Mouse (Mus musculus) midbrain, embryonic 13.5 days (tissue): ENCODE measurements around the gene Eps8l3. TPM values are rescaled to one million over a fixed set of nuclear protein-coding genes. Genes with fewer than 3 reads are reported as not detected.

Experiments
- ATAC-seq: fragments of 200-750 bp; cut with Nextera tagmentation; 2 replicates; pipeline ENCODE4 v1.8.0; 2017; ENCODE audit warnings: mild to moderate bottlenecking, moderate TSS enrichment, moderate library complexity
- H3K27ac ChIP-seq: fragments of 300-500 bp; sonication (generic); 2 replicates; pipeline ENCODE4 v1.5.1; 2015; ENCODE audit warnings: inconsistent platforms, mild to moderate bottlenecking, moderate library complexity
- H3K27me3 ChIP-seq: fragments of 300-500 bp; sonication (generic); 2 replicates; pipeline ENCODE4 v1.6.1; 2015; ENCODE audit warnings: mild to moderate bottlenecking, inconsistent platforms
- H3K36me3 ChIP-seq: fragments of 300-500 bp; sonication (generic); 2 replicates; pipeline ENCODE4 v1.6.1; 2015; ENCODE audit warnings: mild to moderate bottlenecking, inconsistent platforms
- H3K4me1 ChIP-seq: fragments of 300-500 bp; sonication (generic); replicated peaks from 2 replicates; pipeline ENCODE4 v1.6.1; 2015; ENCODE audit warnings: inconsistent platforms
- H3K4me2 ChIP-seq: fragments of 300-500 bp; sonication (generic); replicated peaks from 2 replicates; pipeline ENCODE4 v1.6.1; 2015; ENCODE audit warnings: moderate library complexity, mild to moderate bottlenecking, inconsistent platforms
- H3K4me3 ChIP-seq: fragments of 300-500 bp; sonication (generic); replicated peaks from 2 replicates; pipeline ENCODE4 v1.5.1; 2015; ENCODE audit warnings: mild to moderate bottlenecking, inconsistent platforms
- H3K9ac ChIP-seq: fragments of 300-500 bp; sonication (generic); replicated peaks from 2 replicates; pipeline ENCODE4 v1.6.1; 2015; ENCODE audit warnings: mild to moderate bottlenecking, inconsistent platforms
- H3K9me3 ChIP-seq: fragments of 300-500 bp; sonication (generic); 2 replicates; pipeline ENCODE4 v1.6.1; 2016; ENCODE audit warnings: mild to moderate bottlenecking, inconsistent platforms
- WGBS: fragments of 180-500 bp; shearing (Covaris S2); methylation state at CpG from one replicate; pipeline ENCODE4 v1.1.7; 2015; 5-methylcytosine and 5-hydroxymethylcytosine counted together
- polyA plus RNA-seq: library from polyadenylated mRNA; unstranded; fragments of >200 nt; fragmentation: Nextera tagmentation; extraction: Ambion mirVana; gene quantifications from 2 replicates; pipeline ENCODE4 v1.2.1, GENCODE M21; 2015

The Eps8l3 gene
- polyA plus RNA-seq: 0.36 TPM in 1 of 2 replicates, not detected in the other

GRCm38 (mm10) chr3:107877005-107877404 is at the start of gene Eps8l3:
TSS of gene Eps8l3 (plus strand) at chr3:107877229.
- no peaks in the 10 kb centered on the region for H3K4me1 ChIP-seq

GRCm38 (mm10) chr3:107827873-107828405 is 49.1 kb upstream of the Eps8l3 start:
- Histone ChIP-seq H3K27me3 (no peaks in the 10 kb centered on the region), H3K36me3 (no peaks in the 10 kb centered on the region), H3K4me3 (no peak overlapping the region), H3K9ac (no peak overlapping the region), H3K4me2 (no peak overlapping the region), H3K9me3 (no peaks in the 10 kb centered on the region), H3K27ac (no peak overlapping the region), H3K4me1 (peaks cover 12% of the 10 kb centered on the region)
- 92% methylated on average over 10 of the region's 10 CpGs for WGBS
- no peak for ATAC-seq

More at GRCm38 (mm10) chr3:107877005-107877404, at the start of gene Eps8l3:
- Histone ChIP-seq H3K4me2 (no peak within 1 kb of the TSS), H3K27me3 (no peaks in the 10 kb centered on the region), H3K4me3 (no peak within 1 kb of the TSS), H3K9me3 (no peaks in the 10 kb centered on the region), H3K9ac (no peak within 1 kb of the TSS), H3K36me3 (no peaks in the 10 kb centered on the region), H3K27ac (no peak within 1 kb of the TSS)
- no peak for ATAC-seq
- WGBS: 89% methylated on average over 5 of the region's 5 CpGs

DNA sequence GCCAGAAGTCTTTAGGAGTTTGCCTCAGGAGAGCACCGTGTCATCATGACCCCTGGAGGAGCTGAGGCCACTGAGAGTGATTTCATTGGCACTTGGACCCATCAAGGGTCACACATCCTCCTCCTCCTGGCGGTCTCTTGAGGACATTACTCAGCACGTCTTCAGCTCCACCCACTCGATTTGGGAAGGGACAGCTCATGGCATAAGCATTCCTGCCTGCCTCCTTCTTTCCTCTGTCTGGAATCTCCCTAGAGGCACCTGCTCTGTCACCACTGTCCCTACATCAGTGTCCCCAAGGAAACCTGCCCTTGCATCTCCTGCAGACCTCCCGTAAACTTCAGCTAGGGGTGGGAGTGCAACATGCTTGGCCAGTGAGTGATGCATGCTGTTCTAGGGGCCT is 48.5 kb upstream of the Eps8l3 start:
- Histone ChIP-seq H3K27ac (no peak overlapping the region), H3K27me3 (no peaks in the 10 kb centered on the region), H3K4me3 (no peak overlapping the region), H3K36me3 (no peaks in the 10 kb centered on the region), H3K9me3 (no peaks in the 10 kb centered on the region), H3K4me2 (no peak overlapping the region), H3K9ac (no peak overlapping the region), H3K4me1 (peaks cover 17% of the 10 kb centered on the region)
- no peak for ATAC-seq
- WGBS: 74% methylated on average over 5 of the region's 5 CpGs

DNA sequence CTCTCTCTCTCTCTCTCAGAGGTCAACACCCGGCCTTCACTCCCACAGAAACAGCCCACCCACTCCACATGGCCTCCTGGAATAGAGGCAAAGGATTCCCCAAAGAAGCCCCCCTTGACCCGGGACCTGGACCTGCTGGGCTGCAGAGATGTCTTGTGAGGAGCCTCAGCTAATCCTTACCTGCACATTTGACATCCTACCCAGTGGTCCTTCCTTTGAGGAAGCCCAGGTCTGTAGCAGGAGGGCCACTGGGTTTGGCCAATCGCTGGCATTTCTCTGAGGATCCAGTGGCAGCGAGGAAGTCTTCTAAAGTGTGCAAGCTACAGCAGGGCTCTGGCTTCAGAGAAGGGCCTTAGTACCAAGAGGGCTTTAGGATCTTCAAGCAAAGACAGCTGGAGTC is 48.0 kb upstream of the Eps8l3 start:
- Histone ChIP-seq H3K27me3 (no peaks in the 10 kb centered on the region), H3K36me3 (no peaks in the 10 kb centered on the region), H3K4me1 (peaks cover 22% of the 10 kb centered on the region), H3K27ac (no peak overlapping the region), H3K9ac (no peak overlapping the region), H3K4me3 (no peak overlapping the region), H3K9me3 (no peaks in the 10 kb centered on the region), H3K4me2 (no peak overlapping the region)
- 84% methylated on average over 4 of the region's 4 CpGs for WGBS
- no peak for ATAC-seq

DNA sequence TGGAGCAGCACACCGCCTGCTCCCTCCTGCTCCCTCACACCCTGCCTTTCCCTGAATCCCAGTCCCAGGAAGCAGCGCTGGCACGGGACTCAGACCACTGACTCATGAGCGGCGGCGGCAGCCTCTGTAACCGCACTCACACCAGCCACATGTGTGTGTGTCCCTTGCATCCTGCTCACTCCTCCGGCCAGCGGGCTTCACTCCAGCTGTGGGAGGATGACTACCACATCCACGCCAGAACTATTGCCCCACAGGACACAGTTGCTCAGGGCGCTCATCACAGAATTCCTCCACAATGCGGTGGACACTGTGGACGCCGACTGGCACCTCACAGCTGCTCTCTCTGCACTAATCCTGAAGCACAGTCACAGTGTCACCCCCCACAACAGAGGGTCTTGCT is 47.4 kb upstream of the Eps8l3 start:
- no peak for ATAC-seq
- no peaks in the 10 kb centered on the region for H3K27me3 ChIP-seq
- H3K4me1 ChIP-seq: peaks cover 29% of the 10 kb centered on the region
- no peak overlapping the region for H3K4me2 ChIP-seq
- no peak overlapping the region for H3K27ac ChIP-seq
- 73% methylated on average over 14 of the region's 14 CpGs for WGBS
- no peak overlapping the region for H3K4me3 ChIP-seq
- no peaks in the 10 kb centered on the region for H3K36me3 ChIP-seq
- no peak overlapping the region for H3K9ac ChIP-seq
- H3K9me3 ChIP-seq: no peaks in the 10 kb centered on the region

DNA sequence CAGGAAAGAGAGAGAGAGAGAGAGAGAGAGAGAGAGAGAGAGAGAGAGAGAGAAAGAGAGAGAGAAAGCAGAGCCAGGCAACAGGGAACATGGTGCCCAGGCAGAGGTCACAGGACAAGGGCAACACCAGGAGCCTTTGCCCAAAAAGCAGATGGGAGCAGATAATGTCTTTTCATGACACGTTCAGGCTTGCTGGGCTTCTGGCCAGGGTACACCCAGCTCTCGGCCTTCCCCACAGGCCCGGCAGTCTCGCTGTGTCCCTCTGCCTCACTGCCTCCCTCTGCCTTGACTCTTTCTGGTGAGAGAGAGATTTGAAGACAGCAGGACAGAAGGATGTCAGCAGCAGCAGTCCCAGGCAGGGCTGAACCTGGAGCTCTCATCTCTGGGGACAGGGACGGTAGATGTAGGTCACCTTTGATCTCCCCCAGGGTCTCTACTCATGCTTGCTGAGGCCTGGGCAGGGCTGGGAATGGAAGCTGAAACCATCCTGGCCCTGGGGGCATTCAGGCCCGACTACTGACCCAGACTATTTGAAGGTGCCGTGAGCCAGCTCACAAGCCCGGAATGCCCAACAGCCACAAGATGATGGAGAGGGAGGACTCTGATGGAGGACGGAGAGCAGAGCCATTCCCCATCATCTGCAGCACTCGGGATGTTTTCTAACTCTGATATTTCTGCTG is 45.0 kb upstream of the Eps8l3 start:
- Histone ChIP-seq H3K4me3 (no peak overlapping the region), H3K4me1 (peaks cover 29% of the 10 kb centered on the region), H3K27me3 (no peaks in the 10 kb centered on the region), H3K4me2 (no peak overlapping the region), H3K9me3 (no peaks in the 10 kb centered on the region), H3K9ac (no peak overlapping the region), H3K27ac (no peak overlapping the region), H3K36me3 (no peaks in the 10 kb centered on the region)
- no peak for ATAC-seq
- 74% methylated on average over 10 of the region's 10 CpGs for WGBS

DNA sequence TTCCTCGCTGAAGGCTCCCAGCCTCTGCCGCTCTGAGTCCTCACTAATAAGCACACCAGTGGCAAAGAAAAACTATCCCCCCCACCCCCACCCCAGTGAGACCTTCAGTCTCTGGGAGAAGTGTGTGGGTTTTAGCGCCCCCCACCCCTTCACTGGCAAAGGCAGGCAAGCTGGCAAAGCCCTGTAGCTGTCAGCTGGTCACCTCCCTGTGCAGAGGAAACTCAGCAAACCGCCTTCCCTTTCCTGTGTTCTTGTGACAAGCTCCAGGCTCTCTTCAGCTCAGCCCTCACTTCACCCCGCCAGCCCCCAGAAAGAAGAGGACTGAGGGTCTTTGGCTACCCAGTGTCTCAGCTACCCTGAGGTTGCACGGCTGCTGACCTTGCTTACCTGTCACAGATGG is 44.4 kb upstream of the Eps8l3 start:
- Histone ChIP-seq H3K9me3 (no peaks in the 10 kb centered on the region), H3K4me1 (peaks cover 29% of the 10 kb centered on the region), H3K27ac (0 out of 2 replicates have a peak overlapping the region, but pooled peaks have one; percentile 54), H3K27me3 (no peaks in the 10 kb centered on the region), H3K4me2 (no peak overlapping the region), H3K9ac (no peak overlapping the region), H3K36me3 (no peaks in the 10 kb centered on the region), H3K4me3 (no peak overlapping the region)
- no peak; the same call in 1 of the 2 replicates for ATAC-seq
- 70% methylated on average over 6 of the region's 6 CpGs for WGBS

GRCm38 (mm10) chr3:107833370-107833769 is 43.7 kb upstream of the Eps8l3 start:
- H3K9me3 ChIP-seq: no peaks in the 10 kb centered on the region
- H3K9ac ChIP-seq: no peak overlapping the region
- no peaks in the 10 kb centered on the region for H3K27me3 ChIP-seq
- 60% methylated on average over 1 of the region's 1 CpGs for WGBS
- H3K27ac ChIP-seq: peak overlapping the region; percentile 54
- H3K4me1 ChIP-seq: peaks cover 29% of the 10 kb centered on the region
- H3K4me2 ChIP-seq: no peak overlapping the region
- ATAC-seq: no peak
- H3K36me3 ChIP-seq: no peaks in the 10 kb centered on the region
- H3K4me3 ChIP-seq: no peak overlapping the region

GRCm38 (mm10) chr3:107833872-107834341 is 43.1 kb upstream of the Eps8l3 start:
- peak overlapping the region; percentile 55; the same call in 1 of the 2 replicates for H3K27ac ChIP-seq
- no peak overlapping the region for H3K9ac ChIP-seq
- no peaks in the 10 kb centered on the region for H3K9me3 ChIP-seq
- peak; percentile 84 for ATAC-seq
- H3K4me2 ChIP-seq: no peak overlapping the region
- H3K4me3 ChIP-seq: no peak overlapping the region
- H3K4me1 ChIP-seq: peaks cover 29% of the 10 kb centered on the region
- 13% methylated on average over 4 of the region's 4 CpGs for WGBS
- no peaks in the 10 kb centered on the region for H3K36me3 ChIP-seq
- H3K27me3 ChIP-seq: no peaks in the 10 kb centered on the region

GRCm38 (mm10) chr3:107835301-107835700 is 41.7 kb upstream of the Eps8l3 start:
- no peaks in the 10 kb centered on the region for H3K36me3 ChIP-seq
- H3K4me1 ChIP-seq: peaks cover 29% of the 10 kb centered on the region
- H3K4me3 ChIP-seq: no peak overlapping the region
- no peaks in the 10 kb centered on the region for H3K9me3 ChIP-seq
- no peak for ATAC-seq
- H3K4me2 ChIP-seq: no peak overlapping the region
- WGBS: 97% methylated on average over 5 of the region's 5 CpGs
- H3K27ac ChIP-seq: no peak overlapping the region
- H3K27me3 ChIP-seq: no peaks in the 10 kb centered on the region
- no peak overlapping the region for H3K9ac ChIP-seq

GRCm38 (mm10) chr3:107839855-107840254 is 37.2 kb upstream of the Eps8l3 start:
- no peaks in the 10 kb centered on the region for H3K9me3 ChIP-seq
- H3K4me2 ChIP-seq: no peak overlapping the region
- peaks cover 10% of the 10 kb centered on the region for H3K4me1 ChIP-seq
- no peak for ATAC-seq
- H3K9ac ChIP-seq: no peak overlapping the region
- no peak overlapping the region for H3K27ac ChIP-seq
- 90% methylated on average over 5 of the region's 5 CpGs for whole genome bisulfite sequencing
- H3K36me3 ChIP-seq: no peaks in the 10 kb centered on the region
- H3K27me3 ChIP-seq: no peaks in the 10 kb centered on the region
- no peak overlapping the region for H3K4me3 ChIP-seq

GRCm38 (mm10) chr3:107840855-107841254 is 36.2 kb upstream of the Eps8l3 start:
- Histone ChIP-seq H3K9me3 (no peaks in the 10 kb centered on the region), H3K4me3 (no peak overlapping the region), H3K27ac (no peak overlapping the region), H3K4me1 (peaks cover 10% of the 10 kb centered on the region), H3K27me3 (no peaks in the 10 kb centered on the region), H3K9ac (no peak overlapping the region), H3K4me2 (no peak overlapping the region), H3K36me3 (no peaks in the 10 kb centered on the region)
- no peak for ATAC-seq
- 89% methylated on average over 7 of the region's 7 CpGs for WGBS
